Mouse (Mus musculus): ENCODE measurements around the gene Hmga2. TPM values are rescaled to one million over a fixed set of nuclear protein-coding genes. Genes with fewer than 3 reads are reported as not detected.
A peak's percentile ranks its signal among the peaks of the same experiment; 100 is the strongest.

Hmga2 gene
- total RNA-seq, 2 experiments from 2014 or later, result 4.4 to 5.2 TPM

- no peak for DNase-seq
Measured at GRCm38 (mm10) chr10:120473218-120473617, 3.1 kb downstream of the Hmga2 start.

- DNase-seq, result no peak
Measured at GRCm38 (mm10) chr10:120472606-120473005, 3.7 kb downstream of the Hmga2 start.

GRCm38 (mm10) chr10:120465121-120465520 is 11.1 kb downstream of the Hmga2 start:
- no peak for DNase-seq

DNA sequence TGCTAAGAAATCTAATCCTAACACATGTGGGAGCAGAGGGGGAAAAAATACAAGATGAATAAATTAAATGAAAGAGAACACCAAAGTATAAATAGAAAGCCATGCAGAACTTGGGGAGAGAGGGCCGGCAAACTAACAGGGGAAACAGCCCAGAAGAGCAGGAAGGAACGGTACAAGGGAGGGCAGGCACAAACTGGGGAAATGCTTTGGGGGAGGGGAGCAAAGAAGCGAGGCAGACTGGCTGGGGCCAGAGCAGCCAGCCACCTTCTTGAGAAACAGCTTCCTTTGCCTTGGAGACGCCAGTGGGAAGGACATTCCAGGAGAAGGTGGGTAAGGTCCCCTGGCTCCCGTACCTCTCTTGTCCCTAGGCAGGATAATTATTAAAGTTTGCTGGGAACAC is 14.5 kb downstream of the Hmga2 start:
- no peak for DNase-seq

DNA sequence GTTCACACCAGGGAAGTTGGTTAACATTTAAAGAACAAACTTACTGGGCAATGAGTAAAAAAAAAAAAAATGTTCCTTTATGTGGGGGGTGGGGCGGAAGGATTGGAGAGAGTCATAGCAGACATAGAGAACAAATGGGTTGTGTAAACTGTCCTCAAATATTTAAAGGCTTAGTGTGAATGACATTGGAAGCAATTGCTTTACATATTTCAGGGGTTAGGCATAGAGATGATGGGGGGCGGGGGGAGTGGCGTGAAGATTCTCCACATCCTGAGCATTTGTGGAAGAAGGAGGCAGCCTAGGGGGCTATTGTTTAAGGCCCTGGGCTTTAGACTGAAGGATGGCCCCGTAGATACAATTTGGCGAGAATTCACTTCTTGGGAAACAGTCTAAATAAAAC is 15.0 kb downstream of the Hmga2 start:
- DNase-seq, result no peak

DNA sequence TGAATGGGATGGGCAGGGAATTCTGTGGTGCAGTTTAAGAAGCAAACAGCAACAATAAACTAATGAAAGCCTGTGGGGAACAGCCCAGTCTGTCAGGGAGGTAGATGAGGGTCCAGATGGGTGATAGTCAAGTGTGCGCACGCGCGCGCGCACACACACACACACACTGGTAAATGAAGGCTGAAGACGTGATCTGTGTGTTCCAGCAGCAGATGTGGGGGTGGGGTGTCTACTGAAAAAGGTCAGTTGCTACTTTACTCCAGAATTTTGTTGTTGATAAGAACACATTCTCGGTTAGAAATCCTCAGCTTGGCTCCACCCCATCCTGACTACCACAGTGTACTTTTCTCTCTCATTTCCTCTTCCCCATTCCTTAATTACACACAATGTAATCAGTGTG is 17.4 kb downstream of the Hmga2 start:
- no peak for DNase-seq

DNA sequence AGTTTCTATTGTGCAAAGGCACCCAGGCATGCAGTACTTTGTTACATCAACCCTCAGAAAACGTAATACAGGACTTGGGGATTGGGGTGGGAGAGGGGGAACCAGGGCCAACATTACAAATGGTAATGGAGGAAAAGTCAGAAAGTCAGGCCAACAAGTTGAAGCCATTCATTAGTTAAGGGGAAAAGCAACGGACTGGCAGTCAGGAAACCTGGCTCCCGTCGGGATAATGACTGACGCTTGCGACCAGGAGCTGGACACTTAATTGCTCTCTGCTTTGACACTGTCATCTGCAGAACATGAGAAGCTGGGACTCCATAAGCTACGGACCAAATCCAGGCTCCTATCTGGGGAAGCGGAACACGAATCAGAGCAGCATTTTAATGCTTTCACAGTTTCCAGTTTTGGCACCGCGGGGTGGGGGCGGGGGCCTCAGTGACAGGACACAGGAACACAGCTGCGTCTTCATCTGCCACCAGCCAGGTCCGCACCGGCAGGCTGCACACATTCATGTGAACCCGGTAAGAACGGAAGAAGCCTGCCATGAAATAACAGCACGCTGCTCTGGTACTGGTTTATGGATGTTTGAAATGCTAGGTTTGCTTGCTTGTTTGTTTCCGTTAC is 26.5 kb downstream of the Hmga2 start:
- no peak for DNase-seq

GRCm38 (mm10) chr10:120446799-120447198 is 29.5 kb downstream of the Hmga2 start:
- DNase-seq, result no peak

GRCm38 (mm10) chr10:120446206-120446605 is 30.1 kb downstream of the Hmga2 start:
- DNase-seq, result peak in 1 of 2 experiments; percentile 39

DNA sequence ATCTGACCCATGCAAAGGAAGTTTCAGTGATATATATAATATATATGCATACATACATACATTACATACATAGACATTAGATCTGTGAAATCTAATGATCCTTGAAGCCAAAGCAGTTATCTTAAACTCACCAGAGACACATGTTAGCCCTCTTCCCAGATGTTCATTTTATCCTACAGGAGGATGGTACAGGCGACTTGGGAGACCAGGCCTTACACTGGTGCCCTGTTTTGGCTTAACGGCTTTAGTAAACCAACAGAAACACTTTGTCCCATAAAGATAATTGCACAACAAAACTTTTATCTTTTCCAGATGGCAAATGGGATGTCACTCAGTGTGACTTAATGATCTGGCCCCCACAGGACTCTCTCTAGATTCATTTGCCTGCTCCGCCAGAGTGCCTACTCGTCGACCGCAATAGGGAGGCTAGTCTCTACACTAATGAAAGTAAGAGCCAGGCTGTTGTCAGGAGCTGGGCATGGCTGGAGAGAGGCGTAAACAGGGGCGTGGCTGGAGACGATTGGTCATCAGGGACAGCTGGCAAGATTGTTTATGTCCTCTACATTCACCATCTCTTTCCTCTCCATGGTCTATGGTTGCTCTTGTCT is 31.7 kb downstream of the Hmga2 start:
- no peak for DNase-seq

GRCm38 (mm10) chr10:120443757-120444311 is 32.4 kb downstream of the Hmga2 start:
- no peak for DNase-seq

DNA sequence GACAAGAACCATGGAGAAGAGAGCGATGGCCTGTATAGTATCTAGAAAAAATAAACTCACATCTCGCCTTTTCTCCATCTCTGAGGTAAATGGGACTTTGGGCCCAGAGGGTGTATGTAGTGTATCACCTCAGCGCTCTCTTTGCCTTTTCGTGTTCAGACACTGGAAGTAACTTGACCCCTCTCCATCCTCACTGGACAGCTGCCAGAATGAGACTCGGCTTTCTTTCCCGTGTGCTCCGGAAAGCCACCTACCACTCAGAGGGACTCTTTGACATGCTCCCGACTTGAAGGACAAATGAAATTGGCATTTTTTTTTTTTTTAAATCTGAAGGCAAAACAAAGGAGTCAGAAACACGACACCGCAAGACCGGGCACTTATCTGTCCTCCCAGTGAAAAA is 35.0 kb downstream of the Hmga2 start:
- no peak for DNase-seq

- DNase-seq, result no peak
Measured at GRCm38 (mm10) chr10:120434433-120434832, 41.8 kb downstream of the Hmga2 start.

DNA sequence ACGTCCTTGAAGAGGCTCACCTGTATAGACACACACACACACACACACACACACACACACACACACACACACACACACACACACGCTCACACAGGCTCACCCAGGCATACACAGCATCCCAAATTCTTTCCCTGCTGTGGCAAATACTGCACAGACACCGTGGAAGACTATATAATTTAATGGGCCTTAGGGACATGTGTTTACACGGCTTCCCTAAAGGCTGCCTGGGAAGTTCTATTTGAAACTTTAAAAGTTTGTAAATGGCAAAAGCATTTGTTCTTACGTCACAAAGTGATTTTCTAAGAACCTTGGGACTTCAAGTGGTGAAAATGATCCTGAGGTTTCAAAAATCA is 42.8 kb downstream of the Hmga2 start:
- no peak for DNase-seq

GRCm38 (mm10) chr10:120432731-120433462 is 43.4 kb downstream of the Hmga2 start:
- peak; percentile 54 to 59 for DNase-seq

GRCm38 (mm10) chr10:120432081-120432480 is 44.2 kb downstream of the Hmga2 start:
- no peak for DNase-seq

- DNase-seq, result peak in 1 of 2 experiments; percentile 42
Measured at GRCm38 (mm10) chr10:120431435-120431834, 44.8 kb downstream of the Hmga2 start.

GRCm38 (mm10) chr10:120430422-120430821 is 45.8 kb downstream of the Hmga2 start:
- DNase-seq, result no peak

GRCm38 (mm10) chr10:120429758-120430259 is 46.5 kb downstream of the Hmga2 start:
- no peak for DNase-seq

GRCm38 (mm10) chr10:120429199-120429551 is 47.1 kb downstream of the Hmga2 start:
- DNase-seq, result no peak

- peak; percentile 45 to 69 for DNase-seq
Measured at GRCm38 (mm10) chr10:120428430-120429198, 47.7 kb downstream of the Hmga2 start.

DNA sequence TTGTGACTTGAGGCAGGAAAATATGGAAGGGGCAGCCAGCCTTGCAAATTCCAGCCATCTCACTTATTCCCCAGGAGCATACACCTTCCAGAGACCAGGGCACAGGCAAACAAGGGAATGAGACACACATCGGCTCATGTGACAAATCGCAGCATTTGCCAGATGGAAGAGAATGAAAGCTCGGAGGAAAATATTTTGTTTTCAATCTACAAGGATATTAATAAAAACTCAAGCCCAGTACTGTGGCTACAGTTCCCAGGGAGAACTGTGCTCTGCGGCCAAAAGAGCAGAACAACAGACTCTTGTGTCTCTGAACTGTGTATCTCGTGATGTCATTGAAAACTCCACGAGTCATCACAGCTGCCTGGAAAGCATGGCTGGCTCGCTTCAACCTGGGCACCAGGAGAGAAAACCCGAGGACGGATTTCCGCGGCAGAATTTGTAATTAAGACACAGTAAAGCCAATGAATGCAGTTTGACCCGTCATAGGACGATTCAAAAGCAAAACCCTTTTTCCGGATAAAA is 50.1 kb downstream of the Hmga2 start:
- DNase-seq, result no peak
